Mouse (Mus musculus) cerebellum, adult 2 months (tissue): ENCODE measurements around the gene Col1a1.

Experiments used
- CTCF ChIP-seq: fragments of 200-500 bp; IDR thresholded peaks from 2 replicates; pipeline ENCODE4 v1.5.1; 2011; ENCODE audit warnings: low read depth, mild to moderate bottlenecking, control low read depth, low read length, moderate library complexity, borderline replicate concordance; ENCODE audit not compliant: insufficient read depth
- POLR2A ChIP-seq: fragments of 200-500 bp; IDR thresholded peaks from 2 replicates; pipeline ENCODE4 v1.6.1; 2011; ENCODE audit warnings: low read length, control low read depth, borderline replicate concordance; ENCODE audit not compliant: insufficient read depth

DNA sequence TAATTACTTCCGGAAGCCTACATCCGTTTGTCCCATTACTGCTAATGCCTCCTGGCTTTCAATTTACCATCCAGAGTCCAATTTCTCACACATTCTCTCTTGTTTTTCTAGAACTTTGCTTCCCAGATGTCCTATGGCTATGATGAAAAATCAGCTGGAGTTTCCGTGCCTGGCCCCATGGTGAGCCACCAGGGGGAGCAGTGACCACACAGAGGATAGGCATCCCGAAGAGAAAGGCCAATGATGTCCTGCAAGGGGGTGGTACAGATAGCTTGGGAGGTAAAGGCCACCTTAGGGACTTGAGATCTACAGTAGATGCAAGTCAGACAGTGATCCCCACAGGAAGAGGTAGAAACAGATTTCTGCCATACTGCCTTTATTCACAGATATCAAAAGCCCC lies 3.3 kb downstream of the Col1a1 start:
- TF ChIP-seq CTCF (peak; percentile 87), POLR2A (no peak)
